Mouse (Mus musculus): ENCODE measurements around the gene Rapgefl1.

DNA sequence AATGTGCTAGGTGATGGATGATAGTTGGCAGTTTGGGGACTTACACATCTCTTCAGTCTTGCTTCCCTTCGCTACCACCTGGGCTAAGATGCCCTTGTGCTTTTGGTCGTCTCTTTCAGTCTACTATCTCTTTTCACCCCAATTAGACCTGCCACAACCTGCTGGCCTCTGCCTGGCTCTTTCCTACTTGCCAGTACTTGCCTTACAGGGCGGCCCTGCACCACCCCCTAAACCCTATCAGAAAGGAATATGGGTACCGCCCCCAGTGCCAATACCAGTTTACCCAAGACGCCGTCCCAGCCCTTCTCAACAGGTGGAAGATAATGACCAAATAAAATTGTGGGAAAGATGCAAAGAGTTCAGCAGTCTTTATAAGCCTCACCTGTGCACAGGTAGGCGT lies 457 bp upstream of the Rapgefl1 start:
- TF ChIP-seq CTCF (conservative IDR thresholded peaks at IDR 0.05; ENCODE audit: low read length) = no peak
- TF ChIP-seq POU5F1 (IDR thresholded peaks at IDR 0.05; ENCODE audit: borderline replicate concordance, low read length) = no peak
- TF ChIP-seq NANOG (IDR thresholded peaks at IDR 0.05; ENCODE audit: borderline replicate concordance, low read length) = no peak
